Mouse (Mus musculus) spleen, adult 2 months (tissue): ENCODE results near the gene Fen1.

Experiments
- CTCF ChIP-seq: fragments of 200-500 bp; IDR thresholded peaks from 2 replicates; pipeline ENCODE4 v1.5.1; 2011; ENCODE audit warnings: mild to moderate bottlenecking, inconsistent platforms; ENCODE audit not compliant: insufficient read depth, insufficient read length, insufficient replicate concordance; ENCODE audit errors: extremely low read depth
- POLR2A ChIP-seq: fragments of 200-500 bp; IDR thresholded peaks from 2 replicates; pipeline ENCODE4 v1.6.1; 2011; ENCODE audit warnings: low read depth, low read length, inconsistent platforms

DNA sequence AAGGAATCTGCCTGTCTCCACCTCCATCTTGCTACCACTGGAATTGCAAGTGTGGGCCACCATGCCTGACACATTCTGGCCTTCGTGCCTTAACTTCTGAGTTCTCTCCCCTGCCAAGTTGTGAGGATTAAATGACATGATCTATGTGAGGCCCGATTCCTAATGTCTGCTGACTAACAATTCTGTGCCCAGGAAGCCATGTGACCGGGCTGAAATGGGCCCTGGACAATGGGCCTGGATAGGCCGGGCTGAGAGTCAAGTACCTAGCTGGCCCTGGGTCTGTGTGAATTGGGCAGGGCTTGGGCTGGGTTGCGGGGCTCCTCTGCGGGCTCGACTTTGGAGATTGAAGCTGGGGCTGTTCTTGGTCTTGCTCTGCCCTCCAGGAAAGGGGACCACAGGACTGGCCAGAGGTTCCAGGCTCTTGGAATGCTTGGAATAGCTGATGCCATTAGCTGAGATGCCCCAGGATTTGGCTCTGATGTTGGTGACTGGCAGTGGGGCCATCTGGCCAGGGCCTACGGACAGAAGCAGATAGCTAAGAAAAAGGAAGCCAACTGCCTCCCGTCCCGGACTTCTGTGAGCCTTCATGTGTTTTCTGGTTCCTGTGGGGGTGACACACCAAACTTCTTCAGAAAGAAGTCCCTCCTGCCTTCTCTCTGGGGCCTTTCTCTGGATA lies 10.0 kb upstream of the Fen1 start:
- TF ChIP-seq CTCF: no peak
- no peak for TF ChIP-seq POLR2A
